ENCODE assay signal across 13 mouse cellular contexts in genomic region chr4:89650352-89651311, GRCm38 (mm10). TPM values are rescaled to one million over a fixed set of nuclear protein-coding genes. Genes with fewer than 3 reads are reported as not detected.
DNase-seq lines count a peak whose midpoint lies in the region; ATAC-seq and TF ChIP-seq lines count a peak whose summit lies in the region.
"Had no signal": no experiment of that assay in that cellular context is flagged by ENCODE, and none has a peak within 500 bp of the region (broad histone marks: within the 10 kb centered on the region; RNA-seq: fewer than 3 reads in every experiment).

No protein-coding gene starts in this region.

- H3K9ac ChIP-seq in forebrain, embryonic 11.5 days (ENCODE audit: low read length): no peak overlapping the region
- no peak overlapping the region for H3K9ac ChIP-seq in hindbrain, embryonic 15.5 days
- no peak overlapping the region for H3K9ac ChIP-seq in neural tube, embryonic 14.5 days (replicated peaks; ENCODE audit: low read depth, low read length)

- H3K36me3 ChIP-seq in forebrain, embryonic 11.5 days (ENCODE audit: control insufficient read depth, insufficient read depth, low read length): no peaks in the 10 kb centered on the region
- no peaks in the 10 kb centered on the region for H3K36me3 ChIP-seq in hindbrain, embryonic 15.5 days
- no peaks in the 10 kb centered on the region for H3K36me3 ChIP-seq in neural tube, embryonic 14.5 days (ENCODE audit: control insufficient read depth, insufficient read depth, low read length)
- H3K36me3 ChIP-seq in heart, embryonic 10.5 days: no peaks in the 10 kb centered on the region

- H3K27ac ChIP-seq in layer of hippocampus, adult 2 months: no peak overlapping the region
- peak overlapping the region; percentile 76 for H3K27ac ChIP-seq in forebrain, embryonic 11.5 days (ENCODE audit: low read depth, low read length)
- H3K27ac ChIP-seq in hindbrain, embryonic 15.5 days (replicated peaks): no peak overlapping the region
- H3K27ac ChIP-seq in neural tube, embryonic 14.5 days (ENCODE audit: low read depth, low read length): no peak overlapping the region
- H3K27ac ChIP-seq in heart, embryonic 10.5 days: no peak overlapping the region

- H3K4me3 ChIP-seq in layer of hippocampus, adult 2 months: peak overlapping the region; percentile 8; the same call in 1 of the 2 replicates
- no peak overlapping the region for H3K4me3 ChIP-seq in forebrain, embryonic 11.5 days (ENCODE audit: low read depth, low read length)
- H3K4me3 ChIP-seq in hindbrain, embryonic 15.5 days: no peak overlapping the region
- no peak overlapping the region for H3K4me3 ChIP-seq in neural tube, embryonic 14.5 days (ENCODE audit: low read depth, low read length)
- H3K4me3 ChIP-seq in heart, embryonic 10.5 days: no peak overlapping the region

- H3K4me1 ChIP-seq in forebrain, embryonic 11.5 days (replicated peaks; ENCODE audit: control insufficient read depth, insufficient read depth, low read length): peaks cover 10% of the 10 kb centered on the region; the same call in 1 of the 2 replicates
- H3K4me1 ChIP-seq in hindbrain, embryonic 15.5 days (replicated peaks): peaks cover 7% of the 10 kb centered on the region; the same call in 1 of the 2 replicates
- H3K4me1 ChIP-seq in neural tube, embryonic 14.5 days (ENCODE audit: control insufficient read depth, insufficient read depth, low read length): no peaks in the 10 kb centered on the region
- H3K4me1 ChIP-seq in heart, embryonic 10.5 days: no peaks in the 10 kb centered on the region

- no peaks in the 10 kb centered on the region for H3K9me3 ChIP-seq in forebrain, embryonic 11.5 days (ENCODE audit: control insufficient read depth, low read length)
- H3K9me3 ChIP-seq in hindbrain, embryonic 15.5 days: no peaks in the 10 kb centered on the region
- no peaks in the 10 kb centered on the region for H3K9me3 ChIP-seq in neural tube, embryonic 14.5 days (ENCODE audit: control insufficient read depth, low read length)
- H3K9me3 ChIP-seq in heart, embryonic 10.5 days: no peaks in the 10 kb centered on the region

- 19% methylated on average over 20 of the region's 20 CpGs for WGBS in forebrain, embryonic 11.5 days
- 60% methylated on average over 20 of the region's 20 CpGs for WGBS in hindbrain, embryonic 15.5 days
- WGBS in neural tube, embryonic 14.5 days: 54% methylated on average over 20 of the region's 20 CpGs
- WGBS in heart, embryonic 10.5 days: 81% methylated on average over 20 of the region's 20 CpGs

- no peak for TF ChIP-seq CTCF in layer of hippocampus, adult 2 months (conservative IDR thresholded peaks at IDR 0.05)

- H3K27me3 ChIP-seq in forebrain, embryonic 11.5 days (ENCODE audit: control insufficient read depth, insufficient read depth, low read length): no peaks in the 10 kb centered on the region
- H3K27me3 ChIP-seq in hindbrain, embryonic 15.5 days: no peaks in the 10 kb centered on the region
- H3K27me3 ChIP-seq in neural tube, embryonic 14.5 days (ENCODE audit: control insufficient read depth, insufficient read depth, low read length): no peaks in the 10 kb centered on the region
- no peaks in the 10 kb centered on the region for H3K27me3 ChIP-seq in heart, embryonic 10.5 days (ENCODE audit: insufficient read depth, poor library complexity, severe bottlenecking)

- ATAC-seq in forebrain, embryonic 11.5 days (replicated peaks; ENCODE audit: low FRiP score): peak; percentile 92
- ATAC-seq in hindbrain, embryonic 15.5 days (ENCODE audit: low FRiP score, low read depth): no peak
- ATAC-seq in neural tube, embryonic 14.5 days (ENCODE audit: low read depth): peak; percentile 65; the same call in 1 of the 2 replicates

- H3K4me2 ChIP-seq in forebrain, embryonic 11.5 days (ENCODE audit: low read depth, low read length, severe bottlenecking): peak overlapping the region; percentile 18; the same call in 1 of the 2 replicates
- peak overlapping the region; percentile 23; the same call in 1 of the 2 replicates for H3K4me2 ChIP-seq in hindbrain, embryonic 15.5 days
- no peak overlapping the region for H3K4me2 ChIP-seq in neural tube, embryonic 14.5 days (ENCODE audit: low read depth, low read length)
- H3K4me2 ChIP-seq: liver, embryonic 11.5 days had no signal

- DNase-seq in layer of hippocampus, adult 2 months (ENCODE audit: low spot score in 2 of 2): no peak
- DNase-seq in layer of hippocampus, postnatal 36 days: no peak
- peak; percentile 79 for DNase-seq in forebrain, embryonic 11.5 days (ENCODE audit: low spot score)
- no peak for DNase-seq in heart, embryonic 10.5 days (ENCODE audit: low spot score)
- no peak for DNase-seq in frontal cortex, postnatal 14 days (ENCODE audit: low spot score in 2 of 2)
- DNase-seq: cerebellum, postnatal 14 days; gastrocnemius, postnatal 10 days; heart, postnatal 36 days; kidney, adult 18-20 months had no signal

RNA-seq across cellular contexts. Expression of gene Dmrta1, which starts 28.6 kb away (rescaled TPM):
- total RNA-seq in layer of hippocampus, adult 2 months (2021): under 1 TPM; 0.18 to 0.20 TPM
- under 1 TPM; 0.25 TPM for total RNA-seq in layer of hippocampus, postnatal 36 days (2021)
- 20.4 and 21.7 TPM in 2 replicates for polyA plus RNA-seq in forebrain, embryonic 11.5 days (2014; fragmentation: Nextera tagmentation; extraction: Ambion mirVana)
- polyA plus RNA-seq in hindbrain, embryonic 15.5 days (2015; fragmentation: Nextera tagmentation; extraction: Ambion mirVana): 0.40 and 0.54 TPM in 2 replicates
- 0.28 and 0.31 TPM in 2 replicates for polyA plus RNA-seq in neural tube, embryonic 14.5 days (2014; fragmentation: Nextera tagmentation; extraction: Ambion mirVana)
- polyA plus RNA-seq in heart, embryonic 10.5 days (2016; fragmentation: Nextera tagmentation; extraction: Ambion mirVana): 0.28 and 0.63 TPM in 2 replicates
- total RNA-seq: heart, postnatal 36 days had no signal
- polyA plus RNA-seq: liver, embryonic 11.5 days; lung, embryonic 16.5 days had no signal

Comparison
In these comparisons a context has a peak if more than half of its experiments do, and no peak if none do; other contexts are left out.
1. RNA of gene Dmrta1, which starts 28.6 kb away (polyA plus RNA-seq): 20.4 to 21.7 TPM in forebrain, embryonic 11.5 days; 0.40 to 0.54 TPM in hindbrain, embryonic 15.5 days, 0.28 to 0.31 TPM in neural tube, embryonic 14.5 days and 0.28 to 0.63 TPM in heart, embryonic 10.5 days; every median in the first group is over 10 times any median in the second.